Comparison of ENCODE assay signal across 9 mouse cellular contexts in genomic region chr6:30551644-30552580, GRCm38 (mm10). TPM values are rescaled to one million over a fixed set of nuclear protein-coding genes. Genes with fewer than 3 reads are reported as not detected.
DNase-seq lines count a peak whose midpoint lies in the region; ATAC-seq lines count a peak whose summit lies in the region.
"Had no signal": no experiment of that assay in that cellular context is flagged by ENCODE, and none has a peak within 500 bp of the region (broad histone marks: within the 10 kb centered on the region; RNA-seq: fewer than 3 reads in every experiment).

No protein-coding gene starts in this region.

- peak overlapping the region; percentile 78 for H3K27ac ChIP-seq in forebrain, embryonic 14.5 days (ENCODE audit: low read depth, low read length)
- H3K27ac ChIP-seq: macrophage had no signal

- H3K9ac ChIP-seq in forebrain, embryonic 14.5 days (ENCODE audit: low read length) = peak overlapping the region; percentile 47

- no peaks in the 10 kb centered on the region for H3K36me3 ChIP-seq in forebrain, embryonic 14.5 days (ENCODE audit: control insufficient read depth, insufficient read depth, low read length)

- H3K4me1 ChIP-seq in forebrain, embryonic 14.5 days (ENCODE audit: control insufficient read depth, insufficient read depth, low read length) = peaks cover 27% of the 10 kb centered on the region

- no peaks in the 10 kb centered on the region for H3K27me3 ChIP-seq in forebrain, embryonic 14.5 days (replicated peaks; ENCODE audit: control insufficient read depth, insufficient read depth, low read length)

- WGBS in forebrain, embryonic 14.5 days = 10% methylated on average over 23 of the region's 23 CpGs

- ATAC-seq in forebrain, embryonic 14.5 days = peak; percentile 75
- ATAC-seq in megakaryocyte progenitor cell, adult 5-6 weeks (replicated peaks; ENCODE audit: poor library complexity) = peak; percentile 37; the same call in 1 of the 2 replicates

- peak overlapping the region; percentile 46 for H3K4me2 ChIP-seq in forebrain, embryonic 14.5 days (ENCODE audit: low read length)

- peak; percentile 45 to 61 for DNase-seq in layer of hippocampus, postnatal 14 days (ENCODE audit: low spot score in 2 of 2)
- no peak for DNase-seq in layer of hippocampus, adult 9-10 months (ENCODE audit: low spot score)
- peak; percentile 39 for DNase-seq in cerebellum, adult 9-11 months
- DNase-seq in forebrain, embryonic 14.5 days (ENCODE audit: low spot score) = peak; percentile 93
- DNase-seq in MN1 (ENCODE audit: low spot score) = no peak
- no peak for DNase-seq in kidney, postnatal 36 days
- DNase-seq in frontal cortex, adult 2 months (ENCODE audit: extremely low spot score in 1 of 2, low spot score in 1 of 2) = no peak

- peak overlapping the region; percentile 4; the same call in 1 of the 2 replicates for H3K4me3 ChIP-seq in forebrain, embryonic 14.5 days (ENCODE audit: low read depth, low read length)

- no peaks in the 10 kb centered on the region for H3K9me3 ChIP-seq in forebrain, embryonic 14.5 days (replicated peaks; ENCODE audit: control insufficient read depth, low read length)

RNA-seq across cellular contexts. Expression of gene Cpa2, which starts 10.5 kb away (rescaled TPM):
- total RNA-seq in layer of hippocampus, postnatal 14 days (2021) = 1 to 10 TPM; 1.2 to 2.0 TPM
- 4.5 and 5.4 TPM in 2 replicates for polyA plus RNA-seq in forebrain, embryonic 14.5 days (2014; fragmentation: Nextera tagmentation; extraction: Ambion mirVana)
- total RNA-seq in megakaryocyte progenitor cell, adult 5-6 weeks (2015) = 1.3 TPM in 1 of 2 replicates, not detected in the other
- not detected in 2 replicates for total RNA-seq in megakaryocyte progenitor cell, adult 5-6 weeks (2017)
- 2.7 and 4.3 TPM in 2 replicates for polyA plus RNA-seq in frontal cortex, adult 2 months (2012; rRNA removed)

RNA-seq across cellular contexts. Expression of gene Cpa4, which starts 16.3 kb away (rescaled TPM):
- total RNA-seq in layer of hippocampus, postnatal 14 days (2021) = not detected
- polyA plus RNA-seq in forebrain, embryonic 14.5 days (2014; fragmentation: Nextera tagmentation; extraction: Ambion mirVana) = 2.3 and 2.8 TPM in 2 replicates
- total RNA-seq in megakaryocyte progenitor cell, adult 5-6 weeks (2015) = not detected in 2 replicates
- not detected in 2 replicates for total RNA-seq in megakaryocyte progenitor cell, adult 5-6 weeks (2017)
- polyA plus RNA-seq in frontal cortex, adult 2 months (2012; rRNA removed) = 0.19 and 0.24 TPM in 2 replicates
- polyA plus RNA-seq: macrophage had no signal

RNA-seq across cellular contexts. Expression of gene Ssmem1, which starts 42.3 kb away (rescaled TPM):
- total RNA-seq in layer of hippocampus, postnatal 14 days (2021) = under 1 TPM; 0.81 TPM
- polyA plus RNA-seq in forebrain, embryonic 14.5 days (2014; fragmentation: Nextera tagmentation; extraction: Ambion mirVana) = 0.16 and 0.20 TPM in 2 replicates
- not detected in 2 replicates for total RNA-seq in megakaryocyte progenitor cell, adult 5-6 weeks (2015)
- not detected in 2 replicates for total RNA-seq in megakaryocyte progenitor cell, adult 5-6 weeks (2017)
- 0.08 TPM in 1 of 2 replicates, not detected in the other for polyA plus RNA-seq in frontal cortex, adult 2 months (2012; rRNA removed)
- polyA plus RNA-seq: macrophage had no signal

RNA-seq across cellular contexts. Expression of gene Tmem209, which starts 42.3 kb away (rescaled TPM):
- total RNA-seq in layer of hippocampus, postnatal 14 days (2021) = 10 to 100 TPM; 17.3 to 18.0 TPM
- 37.8 and 44.5 TPM in 2 replicates for polyA plus RNA-seq in forebrain, embryonic 14.5 days (2014; fragmentation: Nextera tagmentation; extraction: Ambion mirVana)
- 46.5 and 62.6 TPM in 2 replicates for total RNA-seq in megakaryocyte progenitor cell, adult 5-6 weeks (2015)
- total RNA-seq in megakaryocyte progenitor cell, adult 5-6 weeks (2017) = 29.4 and 31.7 TPM in 2 replicates
- polyA plus RNA-seq in frontal cortex, adult 2 months (2012; rRNA removed) = 25.1 and 28.2 TPM in 2 replicates

RNA-seq across cellular contexts. Expression of gene Cpa5, which starts 58.9 kb away (rescaled TPM):
- not detected for total RNA-seq in layer of hippocampus, postnatal 14 days (2021)
- 0.10 TPM in 2 replicates for polyA plus RNA-seq in forebrain, embryonic 14.5 days (2014; fragmentation: Nextera tagmentation; extraction: Ambion mirVana)
- not detected in 2 replicates for total RNA-seq in megakaryocyte progenitor cell, adult 5-6 weeks (2015)
- total RNA-seq in megakaryocyte progenitor cell, adult 5-6 weeks (2017) = not detected in 2 replicates
- 0.04 TPM in 1 of 2 replicates, not detected in the other for polyA plus RNA-seq in frontal cortex, adult 2 months (2012; rRNA removed)
- polyA plus RNA-seq: macrophage had no signal

Comparison
In these comparisons a context has a peak if more than half of its experiments do, and no peak if none do; other contexts are left out.
1. DNase-seq: peak in layer of hippocampus, postnatal 14 days (2 of 2), cerebellum, adult 9-11 months (single experiment) and forebrain, embryonic 14.5 days (single experiment); none in layer of hippocampus, adult 9-10 months (single experiment), MN1 (single experiment), kidney, postnatal 36 days (0 of 2) and frontal cortex, adult 2 months (0 of 2).